ENCODE assay signal across 10 mouse cellular contexts in the genomic region with DNA sequence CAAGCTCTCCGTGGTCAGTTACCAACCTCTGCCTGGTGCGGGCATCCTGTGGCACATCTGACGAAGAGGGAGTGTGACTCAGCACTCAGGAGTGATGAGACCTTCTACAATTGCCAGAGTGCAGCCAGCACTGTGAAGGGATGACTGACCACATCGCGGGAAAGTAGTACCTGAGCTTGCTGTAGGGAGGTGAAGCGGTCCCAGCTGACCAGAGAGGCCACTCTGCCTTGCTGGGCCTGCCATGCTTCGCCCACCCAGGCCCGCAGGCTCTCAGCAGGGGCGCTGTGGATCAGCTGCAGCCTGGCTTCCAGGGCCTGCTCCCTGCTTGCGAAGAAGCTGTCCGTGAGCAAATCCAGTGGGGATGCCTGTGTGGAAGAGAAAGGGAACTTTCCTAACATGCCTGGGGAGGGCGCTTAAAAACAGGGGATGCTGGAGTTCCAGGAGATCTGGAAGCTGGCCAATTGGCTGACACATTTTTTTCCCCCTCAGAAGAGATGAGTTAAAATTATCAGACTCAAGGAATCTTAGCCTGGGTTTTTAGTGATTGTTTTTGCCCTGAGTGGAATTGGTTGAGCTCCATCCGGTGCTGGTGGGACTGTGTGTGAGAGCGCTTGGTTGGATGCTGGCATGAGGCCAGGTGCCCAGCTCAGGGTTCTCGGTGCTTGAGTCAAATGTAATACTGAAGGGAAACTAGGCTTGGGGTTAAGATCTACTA. TPM values are rescaled to one million over a fixed set of nuclear protein-coding genes. Genes with fewer than 3 reads are reported as not detected.
DNase-seq lines count a peak whose midpoint lies in the region; ATAC-seq and TF ChIP-seq lines count a peak whose summit lies in the region.
"Had no signal": no experiment of that assay in that cellular context is flagged by ENCODE, and none has a peak within 500 bp of the region (broad histone marks: within the 10 kb centered on the region; RNA-seq: fewer than 3 reads in every experiment).

No protein-coding gene starts in this region.

- no peaks in the 10 kb centered on the region for H3K9me3 ChIP-seq in lung, embryonic 14.5 days (ENCODE audit: low read depth, low read length)
- no peaks in the 10 kb centered on the region for H3K9me3 ChIP-seq in hindbrain, postnatal 0 days (ENCODE audit: low read length)
- H3K9me3 ChIP-seq: limb, embryonic 12.5 days; megakaryocyte, embryonic 14.5 days had no signal

- H3K4me3 ChIP-seq in lung, embryonic 14.5 days (ENCODE audit: low read depth, low read length), result no peak overlapping the region
- H3K4me3 ChIP-seq in hindbrain, postnatal 0 days (ENCODE audit: low read length), result no peak overlapping the region
- H3K4me3 ChIP-seq: limb, embryonic 12.5 days; megakaryocyte, embryonic 14.5 days had no signal

- TF ChIP-seq CTCF in lung, embryonic 14.5 days (IDR thresholded peaks at IDR 0.05; ENCODE audit: low read depth), result no peak
- TF ChIP-seq CTCF in hindbrain, postnatal 0 days (IDR thresholded peaks at IDR 0.05; ENCODE audit: low read depth), result peak; percentile 40

- no peaks in the 10 kb centered on the region for H3K4me1 ChIP-seq in lung, embryonic 14.5 days (ENCODE audit: insufficient read depth)
- peaks cover 10% of the 10 kb centered on the region; the same call in 1 of the 2 replicates for H3K4me1 ChIP-seq in hindbrain, postnatal 0 days (ENCODE audit: insufficient read depth, low read length)
- H3K4me1 ChIP-seq: limb, embryonic 12.5 days had no signal

- peaks cover 44% of the 10 kb centered on the region for H3K36me3 ChIP-seq in lung, embryonic 14.5 days (ENCODE audit: insufficient read depth)
- peaks cover 18% of the 10 kb centered on the region; the same call in 1 of the 2 replicates for H3K36me3 ChIP-seq in hindbrain, postnatal 0 days (ENCODE audit: insufficient read depth, low read length)

- WGBS in lung, embryonic 14.5 days, result 77% methylated on average over 15 of the region's 15 CpGs
- WGBS in hindbrain, postnatal 0 days, result 64% methylated on average over 15 of the region's 15 CpGs

- peak; percentile 25 for DNase-seq in adrenal gland, postnatal 10 days
- DNase-seq in adrenal gland, adult 2 months, result no peak
- DNase-seq in lung, embryonic 14.5 days, result peak; percentile 46
- no peak for DNase-seq in lung, postnatal 36 days
- peak; percentile 67 for DNase-seq in hindbrain, postnatal 0 days (ENCODE audit: low spot score)
- DNase-seq in right cerebral cortex, postnatal 14 days, result peak; percentile 58
- DNase-seq in urinary bladder, postnatal 25 days (ENCODE audit: low spot score), result no peak

- no peak overlapping the region for H3K4me2 ChIP-seq in lung, embryonic 14.5 days
- no peak overlapping the region for H3K4me2 ChIP-seq in hindbrain, postnatal 0 days (ENCODE audit: low read depth, low read length)
- H3K4me2 ChIP-seq: limb, embryonic 12.5 days had no signal

- no peak overlapping the region for H3K9ac ChIP-seq in lung, embryonic 14.5 days
- H3K9ac ChIP-seq in hindbrain, postnatal 0 days (replicated peaks; ENCODE audit: low read length), result no peak overlapping the region; the same call in 1 of the 2 replicates
- H3K9ac ChIP-seq: limb, embryonic 12.5 days had no signal

- peak; percentile 44; the same call in 1 of the 2 replicates for ATAC-seq in lung, embryonic 14.5 days (ENCODE audit: insufficient read depth)
- peak; percentile 21; the same call in 1 of the 2 replicates for ATAC-seq in hindbrain, postnatal 0 days
- no peak for ATAC-seq in megakaryocyte-erythroid progenitor cell, adult 5-6 weeks (replicated peaks; ENCODE audit: low FRiP score, low TSS enrichment, poor library complexity, severe bottlenecking)

- no peaks in the 10 kb centered on the region for H3K27me3 ChIP-seq in lung, embryonic 14.5 days (ENCODE audit: insufficient read depth, low read length)
- H3K27me3 ChIP-seq in hindbrain, postnatal 0 days (ENCODE audit: insufficient read depth, low read length), result no peaks in the 10 kb centered on the region
- H3K27me3 ChIP-seq: limb, embryonic 12.5 days; megakaryocyte, embryonic 14.5 days had no signal

- H3K27ac ChIP-seq in lung, embryonic 14.5 days (ENCODE audit: low read depth), result no peak overlapping the region
- H3K27ac ChIP-seq in hindbrain, postnatal 0 days, result peak overlapping the region; percentile 41; the same call in 1 of the 2 replicates
- H3K27ac ChIP-seq: limb, embryonic 12.5 days had no signal

RNA-seq across cellular contexts. Expression of a gene that starts 24.6 kb away (rescaled TPM):
- total RNA-seq in adrenal gland, postnatal 10 days (2021), result 10 to 100 TPM in 1 of 2 experiments, 1 to 10 TPM in 1; 7.3 to 10.9 TPM
- 1 to 10 TPM; 4.7 to 8.9 TPM for total RNA-seq in adrenal gland, adult 2 months (2021)
- polyA plus RNA-seq in adrenal gland, adult 2 months (2012; rRNA removed), result 2.0 and 2.6 TPM in 2 replicates
- 4.8 and 5.0 TPM in 2 replicates for polyA plus RNA-seq in lung, embryonic 14.5 days (2014; fragmentation: Nextera tagmentation; extraction: Ambion mirVana)
- total RNA-seq in hindbrain, postnatal 0 days (2014; rRNA removed), result 6.0 and 9.5 TPM in 2 replicates
- 5.4 and 6.0 TPM in 2 replicates for polyA plus RNA-seq in hindbrain, postnatal 0 days (2015; fragmentation: Nextera tagmentation; extraction: Ambion mirVana)
- 6.3 and 6.9 TPM in 2 replicates for total RNA-seq in megakaryocyte-erythroid progenitor cell, adult 5-6 weeks (2014; fragmentation: Nextera tagmentation)
- total RNA-seq in megakaryocyte-erythroid progenitor cell, adult 5-6 weeks (2017), result 6.3 and 9.0 TPM in 2 replicates

RNA-seq across cellular contexts. Expression of a gene that starts 42.8 kb away (rescaled TPM):
- 10 to 100 TPM; 19.5 to 27.9 TPM for total RNA-seq in adrenal gland, postnatal 10 days (2021)
- total RNA-seq in adrenal gland, adult 2 months (2021), result 10 to 100 TPM; 23.8 to 34.2 TPM
- 0.06 and 0.10 TPM in 2 replicates for polyA plus RNA-seq in adrenal gland, adult 2 months (2012; rRNA removed)
- 43.4 and 47.4 TPM in 2 replicates for polyA plus RNA-seq in lung, embryonic 14.5 days (2014; fragmentation: Nextera tagmentation; extraction: Ambion mirVana)
- 6.0 and 6.4 TPM in 2 replicates for total RNA-seq in hindbrain, postnatal 0 days (2014; rRNA removed)
- 20.5 and 22.5 TPM in 2 replicates for polyA plus RNA-seq in hindbrain, postnatal 0 days (2015; fragmentation: Nextera tagmentation; extraction: Ambion mirVana)
- total RNA-seq in megakaryocyte-erythroid progenitor cell, adult 5-6 weeks (2014; fragmentation: Nextera tagmentation), result 62.4 and 71.1 TPM in 2 replicates
- 180 and 206 TPM in 2 replicates for total RNA-seq in megakaryocyte-erythroid progenitor cell, adult 5-6 weeks (2017)

RNA-seq across cellular contexts. Expression of a gene that starts 43.1 kb away (rescaled TPM):
- total RNA-seq in adrenal gland, postnatal 10 days (2021), result 100 to 1,000 TPM; 150 to 154 TPM
- 10 to 100 TPM; 77.1 to 93.6 TPM for total RNA-seq in adrenal gland, adult 2 months (2021)
- polyA plus RNA-seq in adrenal gland, adult 2 months (2012; rRNA removed), result 9.4 and 12.9 TPM in 2 replicates
- polyA plus RNA-seq in lung, embryonic 14.5 days (2014; fragmentation: Nextera tagmentation; extraction: Ambion mirVana), result 54.8 and 56.8 TPM in 2 replicates
- total RNA-seq in hindbrain, postnatal 0 days (2014; rRNA removed), result 12.9 and 27.0 TPM in 2 replicates
- polyA plus RNA-seq in hindbrain, postnatal 0 days (2015; fragmentation: Nextera tagmentation; extraction: Ambion mirVana), result 62.5 and 69.8 TPM in 2 replicates
- 45.6 and 49.8 TPM in 2 replicates for total RNA-seq in megakaryocyte-erythroid progenitor cell, adult 5-6 weeks (2014; fragmentation: Nextera tagmentation)
- 80.3 and 112 TPM in 2 replicates for total RNA-seq in megakaryocyte-erythroid progenitor cell, adult 5-6 weeks (2017)

Comparison
In these comparisons a context has a peak if more than half of its experiments do, and no peak if none do; other contexts are left out.
1. DNase-seq: peak in adrenal gland, postnatal 10 days (single experiment), lung, embryonic 14.5 days (single experiment), hindbrain, postnatal 0 days (single experiment) and right cerebral cortex, postnatal 14 days (single experiment); none in adrenal gland, adult 2 months (single experiment), lung, postnatal 36 days (single experiment) and urinary bladder, postnatal 25 days (single experiment).